Mouse (Mus musculus) limb, embryonic 11.5 days (tissue): Measurements from ENCODE around the gene Kif1b. TPM values are rescaled to one million over a fixed set of nuclear protein-coding genes. Genes with fewer than 3 reads are reported as not detected.

Source experiments
- ATAC-seq: fragments of 200-750 bp; cut with Nextera tagmentation; 2 replicates; pipeline ENCODE4 v1.8.0; 2017; ENCODE audit warnings: low read depth; ENCODE audit not compliant: insufficient number of reproducible peaks, low FRiP score, low TSS enrichment
- DNase-seq: peaks from one replicate; pipeline ENCODE4 v3.0.0-alpha.2; 2015; ENCODE audit warnings: low spot score
- H3K27ac ChIP-seq: fragments of 300-500 bp; sonication (generic); replicated peaks from 2 replicates; pipeline ENCODE4 v1.5.1; 2014; ENCODE audit warnings: low read depth, mild to moderate bottlenecking, low read length
- H3K27me3 ChIP-seq: fragments of 300-500 bp; sonication (generic); 2 replicates; pipeline ENCODE4 v1.6.1; 2014; ENCODE audit warnings: mild to moderate bottlenecking, low read length, mixed read lengths; ENCODE audit not compliant: control insufficient read depth, insufficient read depth
- H3K36me3 ChIP-seq: fragments of 300-500 bp; sonication (generic); 2 replicates; pipeline ENCODE4 v1.6.1; 2014; ENCODE audit warnings: mild to moderate bottlenecking, low read length, moderate library complexity, mixed read lengths; ENCODE audit not compliant: control insufficient read depth, insufficient read depth
- H3K4me1 ChIP-seq: fragments of 300-500 bp; sonication (generic); 2 replicates; pipeline ENCODE4 v1.6.1; 2014; ENCODE audit warnings: low read length, mixed read lengths; ENCODE audit not compliant: control insufficient read depth, insufficient read depth
- H3K4me2 ChIP-seq: fragments of 300-500 bp; sonication (generic); 2 replicates; pipeline ENCODE4 v1.6.1; 2014; ENCODE audit warnings: low read depth, mild to moderate bottlenecking, moderate library complexity; ENCODE audit not compliant: severe bottlenecking
- H3K4me3 ChIP-seq: fragments of 300-500 bp; sonication (generic); 2 replicates; pipeline ENCODE4 v1.5.1; 2014; ENCODE audit warnings: low read depth, low read length
- H3K9ac ChIP-seq: fragments of 300-500 bp; sonication (generic); 2 replicates; pipeline ENCODE4 v1.6.1; 2014; ENCODE audit warnings: mild to moderate bottlenecking, low read length
- H3K9me3 ChIP-seq: fragments of 300-500 bp; sonication (generic); 2 replicates; pipeline ENCODE4 v1.6.1; 2016; ENCODE audit warnings: low read length; ENCODE audit not compliant: control insufficient read depth
- WGBS: fragments of 180-500 bp; shearing (Covaris S2); extraction: QIAGEN DNeasy Blood & Tissue Kit; methylation state at CpG from one replicate; pipeline ENCODE4 v1.1.7; 2014; 5-methylcytosine and 5-hydroxymethylcytosine counted together
- polyA plus RNA-seq: library from polyadenylated mRNA; unstranded; fragments of >200 nt; fragmentation: Nextera tagmentation; extraction: Ambion mirVana; gene quantifications from 2 replicates; pipeline ENCODE4 v1.2.1, GENCODE M21; 2014

The Kif1b gene
- polyA plus RNA-seq, 1 experiment from 2014 or later: 35.6 TPM

DNA sequence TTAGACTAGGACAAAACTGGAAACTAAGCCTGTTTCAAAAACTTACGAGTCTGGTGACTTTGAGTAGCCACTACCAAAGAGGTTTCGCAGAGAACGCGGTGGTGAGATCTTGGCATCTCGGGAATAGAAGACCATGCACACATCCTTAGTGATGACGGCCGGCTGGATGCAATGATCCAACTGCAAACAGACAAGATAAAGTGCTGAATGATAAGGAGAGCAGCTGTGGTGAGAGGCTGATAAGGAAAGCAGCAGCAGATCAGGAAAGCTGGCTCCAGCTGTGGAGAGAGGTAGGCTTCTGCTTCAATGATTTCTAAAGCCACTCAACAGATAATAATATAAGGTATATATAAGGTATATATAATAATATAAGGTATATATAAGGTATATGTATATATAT is 116.4 kb downstream of the Kif1b start:
- Histone ChIP-seq H3K9ac (no peak overlapping the region), H3K4me2 (no peak overlapping the region), H3K9me3 (no peaks in the 10 kb centered on the region), H3K4me1 (no peaks in the 10 kb centered on the region), H3K27ac (no peak overlapping the region), H3K27me3 (no peaks in the 10 kb centered on the region), H3K36me3 (peaks cover under 1% of the 10 kb centered on the region; the same call in 1 of the 2 replicates), H3K4me3 (no peak overlapping the region)
- ATAC-seq: no peak
- WGBS: 91% methylated on average over 7 of the region's 7 CpGs
- DNase-seq: no peak

GRCm38 (mm10) chr4:149188563-149188962 is 118.9 kb downstream of the Kif1b start:
- no peak overlapping the region for H3K4me2 ChIP-seq
- 84% methylated on average over 2 of the region's 2 CpGs for WGBS
- no peak overlapping the region for H3K9ac ChIP-seq
- no peaks in the 10 kb centered on the region for H3K4me1 ChIP-seq
- peaks cover 2% of the 10 kb centered on the region; the same call in 1 of the 2 replicates for H3K36me3 ChIP-seq
- H3K27me3 ChIP-seq: no peaks in the 10 kb centered on the region
- no peak overlapping the region for H3K4me3 ChIP-seq
- DNase-seq (no peak), ATAC-seq (no peak)
- no peak overlapping the region for H3K27ac ChIP-seq
- no peaks in the 10 kb centered on the region for H3K9me3 ChIP-seq

- no peak overlapping the region for H3K9ac ChIP-seq
- ATAC-seq (no peak), DNase-seq (peak; percentile 32)
- no peak overlapping the region for H3K4me3 ChIP-seq
- H3K36me3 ChIP-seq: peaks cover 10% of the 10 kb centered on the region; the same call in 1 of the 2 replicates
- 58% methylated on average over 4 of the region's 4 CpGs for WGBS
- H3K4me2 ChIP-seq: no peak overlapping the region
- H3K9me3 ChIP-seq: no peaks in the 10 kb centered on the region
- H3K27me3 ChIP-seq: no peaks in the 10 kb centered on the region
- H3K27ac ChIP-seq: no peak overlapping the region
- H3K4me1 ChIP-seq: no peaks in the 10 kb centered on the region
Observed at GRCm38 (mm10) chr4:149182755-149183154, 124.7 kb downstream of the Kif1b start.

GRCm38 (mm10) chr4:149182192-149182591 is 125.3 kb downstream of the Kif1b start:
- H3K4me1 ChIP-seq: no peaks in the 10 kb centered on the region
- H3K27me3 ChIP-seq: no peaks in the 10 kb centered on the region
- no peak overlapping the region for H3K27ac ChIP-seq
- DNase-seq: no peak
- no peak overlapping the region for H3K4me3 ChIP-seq
- no peak overlapping the region for H3K9ac ChIP-seq
- no peak overlapping the region for H3K4me2 ChIP-seq
- WGBS: 92% methylated on average over 7 of the region's 7 CpGs
- no peaks in the 10 kb centered on the region for H3K9me3 ChIP-seq
- ATAC-seq: no peak
- peaks cover 10% of the 10 kb centered on the region; the same call in 1 of the 2 replicates for H3K36me3 ChIP-seq

DNA sequence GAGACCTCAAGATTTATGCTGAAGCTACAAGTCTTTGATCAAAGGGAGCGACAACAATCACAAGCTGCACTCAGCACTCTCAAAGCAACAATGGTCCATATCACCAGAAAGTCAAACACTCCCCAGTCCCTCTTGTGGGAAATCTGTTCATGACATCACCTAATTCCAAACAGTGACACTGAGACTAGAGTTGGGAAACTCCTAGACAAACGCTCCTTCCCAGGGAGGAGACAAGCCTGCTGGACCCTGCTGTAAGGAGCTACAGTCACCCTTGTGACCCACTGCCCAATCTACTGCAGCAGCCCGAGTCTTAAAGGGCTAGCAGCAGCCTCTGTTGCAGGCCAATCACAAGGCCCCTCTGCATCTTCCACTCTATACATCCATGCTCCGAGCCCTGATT is 127.9 kb downstream of the Kif1b start:
- H3K27ac ChIP-seq: no peak overlapping the region
- WGBS: 57% methylated on average over 4 of the region's 4 CpGs

GRCm38 (mm10) chr4:149179160-149179559 is 128.3 kb downstream of the Kif1b start:
- Histone ChIP-seq H3K9me3 (no peaks in the 10 kb centered on the region), H3K9ac (no peak overlapping the region), H3K4me3 (no peak overlapping the region), H3K36me3 (peaks cover 8% of the 10 kb centered on the region; the same call in 1 of the 2 replicates), H3K4me1 (no peaks in the 10 kb centered on the region), H3K27ac (no peak overlapping the region), H3K4me2 (no peak overlapping the region), H3K27me3 (no peaks in the 10 kb centered on the region)
- WGBS: 89% methylated on average over 7 of the region's 7 CpGs
- DNase-seq (no peak), ATAC-seq (no peak)

More for the DNA sequence above, 127.9 kb downstream of the Kif1b start:
- no peak for DNase-seq
- Histone ChIP-seq H3K36me3 (peaks cover 8% of the 10 kb centered on the region; the same call in 1 of the 2 replicates), H3K4me1 (no peaks in the 10 kb centered on the region), H3K9ac (no peak overlapping the region), H3K9me3 (no peaks in the 10 kb centered on the region), H3K27me3 (no peaks in the 10 kb centered on the region), H3K4me2 (no peak overlapping the region), H3K4me3 (no peak overlapping the region)
- ATAC-seq: no peak

DNA sequence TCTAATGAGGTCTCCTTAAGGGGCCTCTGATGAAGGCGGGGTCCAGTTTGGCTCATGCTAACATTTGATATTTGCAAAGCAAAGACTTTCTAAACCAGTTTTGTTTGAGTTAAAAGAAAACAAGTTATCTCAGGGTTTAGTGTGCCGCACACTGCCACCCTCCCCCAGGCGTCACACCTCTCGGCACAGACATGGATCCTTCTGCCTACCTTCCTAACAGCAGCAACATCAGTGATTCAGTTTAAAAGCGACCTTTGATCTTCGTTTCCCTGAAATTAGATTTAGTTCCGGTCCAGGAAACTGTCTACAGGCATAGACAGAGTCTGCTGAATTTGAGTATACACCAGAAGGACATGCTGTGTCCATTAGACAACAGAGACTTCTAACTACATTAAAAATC is 129.2 kb downstream of the Kif1b start:
- H3K4me3 ChIP-seq: no peak overlapping the region
- WGBS: 69% methylated on average over 7 of the region's 7 CpGs
- H3K4me2 ChIP-seq: no peak overlapping the region
- DNase-seq: no peak
- ATAC-seq: no peak
- H3K4me1 ChIP-seq: no peaks in the 10 kb centered on the region
- no peaks in the 10 kb centered on the region for H3K9me3 ChIP-seq
- no peak overlapping the region for H3K27ac ChIP-seq
- H3K36me3 ChIP-seq: peaks cover 8% of the 10 kb centered on the region; the same call in 1 of the 2 replicates
- H3K27me3 ChIP-seq: no peaks in the 10 kb centered on the region
- no peak overlapping the region for H3K9ac ChIP-seq

DNA sequence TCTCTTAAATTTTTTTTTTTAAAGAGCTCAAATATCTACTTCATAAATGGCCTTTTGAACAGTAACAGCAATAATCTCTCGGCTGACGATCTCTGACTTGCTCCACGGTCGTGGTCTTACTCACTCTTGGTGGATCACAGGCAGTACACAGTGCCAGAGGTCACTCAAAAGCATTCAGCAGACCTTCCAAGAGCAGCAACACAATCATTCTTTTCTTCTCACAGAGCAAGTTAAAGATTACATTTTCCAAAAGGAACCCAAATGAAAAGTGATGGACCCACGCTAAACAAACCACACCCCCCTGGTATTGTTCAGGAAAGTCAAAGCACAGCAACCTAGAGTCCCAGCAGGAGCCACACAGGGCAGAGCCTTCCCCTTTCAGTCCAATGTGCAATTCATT is 130.4 kb downstream of the Kif1b start:
- 83% methylated on average over 5 of the region's 5 CpGs for WGBS
- DNase-seq: no peak
- Histone ChIP-seq H3K4me3 (no peak overlapping the region), H3K4me1 (no peaks in the 10 kb centered on the region), H3K4me2 (no peak overlapping the region), H3K9ac (no peak overlapping the region), H3K27ac (no peak overlapping the region), H3K36me3 (peaks cover 4% of the 10 kb centered on the region; the same call in 1 of the 2 replicates), H3K9me3 (no peaks in the 10 kb centered on the region), H3K27me3 (no peaks in the 10 kb centered on the region)
- ATAC-seq: no peak

DNA sequence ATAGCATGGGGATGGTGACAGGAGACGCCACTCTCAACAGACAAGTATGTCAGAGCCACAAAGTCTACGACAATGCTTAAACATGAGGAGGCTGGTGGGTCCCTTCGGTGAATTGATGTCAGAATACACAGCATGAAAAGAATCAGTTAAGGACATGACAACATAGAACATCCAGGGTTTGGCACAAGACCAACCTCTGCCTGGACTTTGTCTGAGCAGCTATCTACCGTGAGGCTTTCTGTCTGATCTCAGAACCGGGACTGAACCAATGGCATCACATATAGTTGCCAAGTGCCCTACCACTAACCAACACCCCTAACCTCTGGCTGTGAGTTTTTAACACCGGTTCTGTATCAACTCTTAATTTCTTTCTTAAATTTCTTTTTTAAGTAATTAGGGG is 130.8 kb downstream of the Kif1b start:
- ATAC-seq (no peak), DNase-seq (no peak)
- no peak overlapping the region for H3K4me2 ChIP-seq
- H3K36me3 ChIP-seq: peaks cover 4% of the 10 kb centered on the region; the same call in 1 of the 2 replicates
- no peaks in the 10 kb centered on the region for H3K9me3 ChIP-seq
- no peaks in the 10 kb centered on the region for H3K27me3 ChIP-seq
- H3K4me1 ChIP-seq: no peaks in the 10 kb centered on the region
- 93% methylated on average over 6 of the region's 6 CpGs for WGBS
- H3K9ac ChIP-seq: no peak overlapping the region
- no peak overlapping the region for H3K27ac ChIP-seq
- H3K4me3 ChIP-seq: no peak overlapping the region
